Mouse (Mus musculus): ENCODE measurements around the gene Pip5k1c. TPM values are rescaled to one million over a fixed set of nuclear protein-coding genes. Genes with fewer than 3 reads are reported as not detected.

Gene Pip5k1c
- polyA plus RNA-seq, 1 experiment from 2014 or later: 13.4 TPM

DNA sequence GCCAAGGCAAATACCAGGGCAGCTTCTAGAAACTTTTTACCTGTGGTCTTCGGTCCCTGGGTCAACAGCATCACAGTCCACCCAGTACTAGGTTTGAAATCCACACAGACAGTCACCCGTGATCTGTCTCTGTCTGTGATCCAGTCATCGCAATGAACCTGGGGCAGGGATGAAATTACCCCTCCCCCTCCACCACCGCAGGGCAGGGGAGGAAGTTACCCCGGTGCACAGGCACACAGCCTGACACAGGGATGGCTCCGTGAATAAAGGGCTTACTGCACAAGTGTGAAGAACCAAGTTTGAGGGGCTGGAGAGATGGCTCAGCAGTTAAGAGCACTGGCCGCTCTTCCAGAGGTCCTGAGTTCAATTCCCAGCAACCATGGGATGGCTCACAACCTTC, 11.0 kb downstream of the Pip5k1c start:
- no peak overlapping the region for H3K4me3 ChIP-seq (replicated peaks)
- WGBS (ENCODE audit: insufficient replicate concordance): 36% methylated on average over 7 of the region's 7 CpGs
- no peaks in the 10 kb centered on the region for H3K27me3 ChIP-seq
- no peaks in the 10 kb centered on the region for H3K9me3 ChIP-seq (replicated peaks)
- H3K4me1 ChIP-seq (replicated peaks): peaks cover 64% of the 10 kb centered on the region
- H3K4me2 ChIP-seq: peak overlapping the region; percentile 4; the same call in 1 of the 2 replicates
- ATAC-seq (ENCODE audit: insufficient read depth): no peak
- H3K9ac ChIP-seq: no peak overlapping the region
- H3K36me3 ChIP-seq (replicated peaks): peaks cover 32% of the 10 kb centered on the region
- H3K27ac ChIP-seq (replicated peaks): peak overlapping the region; percentile 56; the same call in 1 of the 2 replicates

- 16% methylated on average over 7 of the region's 9 CpGs for WGBS (ENCODE audit: insufficient replicate concordance)
- Histone ChIP-seq H3K9me3 (replicated peaks) (no peaks in the 10 kb centered on the region), H3K4me1 (replicated peaks) (peaks cover 54% of the 10 kb centered on the region), H3K27ac (replicated peaks) (no peak overlapping the region), H3K36me3 (replicated peaks) (peaks cover 42% of the 10 kb centered on the region), H3K9ac (no peak overlapping the region), H3K4me3 (replicated peaks) (no peak overlapping the region), H3K27me3 (no peaks in the 10 kb centered on the region), H3K4me2 (peak overlapping the region; percentile 30; the same call in 1 of the 2 replicates)
- no peak for ATAC-seq (ENCODE audit: insufficient read depth)
Measured at GRCm38 (mm10) chr10:81304597-81305238, 12.0 kb downstream of the Pip5k1c start.

DNA sequence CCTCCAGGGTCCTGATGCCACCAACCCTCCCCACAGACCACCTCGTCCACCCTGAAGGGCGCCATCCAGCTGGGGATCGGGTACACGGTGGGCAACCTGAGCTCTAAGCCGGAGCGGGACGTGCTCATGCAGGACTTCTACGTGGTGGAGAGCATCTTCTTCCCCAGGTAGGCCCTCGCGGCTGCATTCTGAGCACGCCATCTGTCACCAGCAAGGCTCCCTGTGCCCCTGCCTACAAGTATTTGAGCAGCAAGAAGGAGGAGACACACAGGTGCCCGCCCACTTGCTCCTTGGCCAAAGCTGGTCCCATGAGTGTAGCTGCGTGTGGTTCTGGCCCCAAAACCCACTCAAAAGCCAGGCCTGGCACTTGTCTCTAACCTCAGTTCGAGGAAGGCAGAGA, 12.9 kb downstream of the Pip5k1c start:
- peaks cover 51% of the 10 kb centered on the region for H3K36me3 ChIP-seq (replicated peaks)
- no peak overlapping the region for H3K4me3 ChIP-seq (replicated peaks)
- H3K4me1 ChIP-seq (replicated peaks): peaks cover 45% of the 10 kb centered on the region
- no peak overlapping the region for H3K27ac ChIP-seq (replicated peaks)
- H3K4me2 ChIP-seq: no peak overlapping the region
- no peaks in the 10 kb centered on the region for H3K27me3 ChIP-seq
- WGBS (ENCODE audit: insufficient replicate concordance): 85% methylated on average over 14 of the region's 14 CpGs
- no peaks in the 10 kb centered on the region for H3K9me3 ChIP-seq (replicated peaks)
- no peak overlapping the region for H3K9ac ChIP-seq
- ATAC-seq (ENCODE audit: insufficient read depth): no peak

DNA sequence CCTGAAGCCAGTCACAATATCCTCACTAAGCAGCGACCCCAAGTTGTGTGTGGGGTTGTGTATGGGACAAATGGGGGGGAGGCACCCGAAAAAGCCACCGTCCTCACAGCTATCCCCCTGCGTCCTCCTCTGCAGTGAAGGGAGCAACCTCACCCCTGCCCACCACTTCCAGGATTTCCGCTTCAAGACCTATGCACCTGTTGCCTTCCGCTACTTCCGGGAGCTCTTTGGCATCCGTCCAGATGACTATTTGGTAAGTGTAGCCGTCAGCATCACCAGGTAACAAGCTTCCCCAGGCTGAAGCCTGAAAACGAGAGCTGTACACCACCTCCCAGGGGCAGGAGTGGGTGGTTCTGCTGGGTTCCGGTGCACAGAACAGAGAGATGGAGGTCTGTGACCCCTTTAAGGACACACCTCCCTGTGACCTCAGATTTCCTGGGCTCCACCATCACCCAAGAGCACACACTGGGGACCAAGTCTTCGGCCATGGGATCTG, 13.5 kb downstream of the Pip5k1c start:
- H3K4me2 ChIP-seq: no peak overlapping the region
- peaks cover 57% of the 10 kb centered on the region for H3K36me3 ChIP-seq (replicated peaks)
- H3K9me3 ChIP-seq (replicated peaks): no peaks in the 10 kb centered on the region
- no peak for ATAC-seq (ENCODE audit: insufficient read depth)
- H3K4me3 ChIP-seq (replicated peaks): no peak overlapping the region
- WGBS (ENCODE audit: insufficient replicate concordance): 81% methylated on average over 12 of the region's 12 CpGs
- no peak overlapping the region for H3K27ac ChIP-seq (replicated peaks)
- H3K4me1 ChIP-seq (replicated peaks): peaks cover 39% of the 10 kb centered on the region
- H3K27me3 ChIP-seq: no peaks in the 10 kb centered on the region
- H3K9ac ChIP-seq: no peak overlapping the region

- Histone ChIP-seq H3K36me3 (replicated peaks) (peaks cover 65% of the 10 kb centered on the region), H3K27me3 (no peaks in the 10 kb centered on the region), H3K9ac (no peak overlapping the region), H3K9me3 (replicated peaks) (no peaks in the 10 kb centered on the region), H3K4me2 (no peak overlapping the region), H3K27ac (replicated peaks) (no peak overlapping the region), H3K4me1 (replicated peaks) (peaks cover 31% of the 10 kb centered on the region), H3K4me3 (replicated peaks) (no peak overlapping the region)
- no peak for ATAC-seq (ENCODE audit: insufficient read depth)
- WGBS (ENCODE audit: insufficient replicate concordance): 79% methylated on average over 21 of the region's 21 CpGs
Measured at GRCm38 (mm10) chr10:81306837-81307682, 14.3 kb downstream of the Pip5k1c start.

- Histone ChIP-seq H3K9me3 (replicated peaks) (no peaks in the 10 kb centered on the region), H3K27me3 (no peaks in the 10 kb centered on the region), H3K9ac (no peak overlapping the region), H3K4me3 (replicated peaks) (no peak overlapping the region), H3K4me2 (no peak overlapping the region), H3K4me1 (replicated peaks) (peaks cover 6% of the 10 kb centered on the region), H3K36me3 (replicated peaks) (peaks cover 90% of the 10 kb centered on the region), H3K27ac (replicated peaks) (no peak overlapping the region)
- ATAC-seq (ENCODE audit: insufficient read depth): no peak
- WGBS (ENCODE audit: insufficient replicate concordance): 71% methylated on average over 5 of the region's 5 CpGs
Measured at GRCm38 (mm10) chr10:81309571-81309970, 16.8 kb downstream of the Pip5k1c start.

DNA sequence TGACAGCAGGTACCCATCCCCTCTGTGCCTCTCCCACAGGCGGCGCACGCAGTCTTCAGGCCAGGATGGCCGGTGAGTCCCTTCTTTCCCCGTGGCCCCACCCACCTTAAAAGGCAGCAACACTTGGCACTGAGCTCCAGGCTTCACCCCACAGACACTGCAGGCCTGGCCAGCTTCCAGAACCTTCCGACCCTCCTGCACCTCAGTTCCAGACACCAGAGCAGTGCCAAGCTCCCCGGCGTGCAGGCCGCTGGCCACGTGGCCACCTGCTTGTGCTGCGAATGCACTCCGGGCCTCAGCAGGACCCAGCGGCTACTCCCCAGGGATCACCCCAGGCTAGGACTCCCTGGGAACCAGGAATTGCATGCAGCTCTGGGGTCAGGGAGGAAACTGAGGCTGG, 20.8 kb downstream of the Pip5k1c start:
- Histone ChIP-seq H3K9ac (no peak overlapping the region; the same call in 1 of the 2 replicates), H3K4me1 (replicated peaks) (peaks cover 30% of the 10 kb centered on the region), H3K4me2 (no peak overlapping the region), H3K36me3 (replicated peaks) (peaks cover 87% of the 10 kb centered on the region), H3K9me3 (replicated peaks) (no peaks in the 10 kb centered on the region), H3K27me3 (no peaks in the 10 kb centered on the region), H3K27ac (replicated peaks) (no peak overlapping the region), H3K4me3 (replicated peaks) (no peak overlapping the region)
- no peak for ATAC-seq (ENCODE audit: insufficient read depth)
- WGBS (ENCODE audit: insufficient replicate concordance): 85% methylated on average over 13 of the region's 13 CpGs

DNA sequence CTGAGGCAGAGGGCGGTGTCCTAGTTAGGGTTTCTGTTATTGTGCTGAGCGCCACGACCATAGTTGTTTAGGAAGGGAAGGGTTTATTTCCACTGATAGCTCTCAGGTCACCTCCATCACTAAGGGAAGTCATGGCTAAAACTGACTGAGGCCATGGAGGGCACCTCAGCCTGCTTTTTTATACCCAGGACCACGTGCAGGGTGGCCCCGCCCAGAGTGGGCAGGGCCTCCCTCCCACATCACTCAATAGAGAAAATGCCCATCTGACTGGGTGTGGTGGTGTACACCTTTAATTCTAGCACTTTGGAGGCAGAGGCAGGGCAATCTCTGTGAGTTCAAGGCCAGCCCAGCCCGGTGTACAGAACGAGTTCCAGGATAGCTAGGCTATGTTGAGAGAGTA, 21.4 kb downstream of the Pip5k1c start:
- Histone ChIP-seq H3K9me3 (replicated peaks) (no peaks in the 10 kb centered on the region), H3K9ac (no peak overlapping the region), H3K27ac (replicated peaks) (no peak overlapping the region), H3K4me1 (replicated peaks) (peaks cover 37% of the 10 kb centered on the region), H3K4me2 (no peak overlapping the region), H3K27me3 (no peaks in the 10 kb centered on the region), H3K4me3 (replicated peaks) (no peak overlapping the region), H3K36me3 (replicated peaks) (peaks cover 81% of the 10 kb centered on the region)
- no peak for ATAC-seq (ENCODE audit: insufficient read depth)
- WGBS (ENCODE audit: insufficient replicate concordance): 68% methylated on average over 7 of the region's 7 CpGs

GRCm38 (mm10) chr10:81315587-81315986, 22.8 kb downstream of the Pip5k1c start:
- H3K9me3 ChIP-seq (replicated peaks): no peaks in the 10 kb centered on the region
- H3K27ac ChIP-seq (replicated peaks): no peak overlapping the region
- no peak for ATAC-seq (ENCODE audit: insufficient read depth)
- H3K9ac ChIP-seq: no peak overlapping the region
- no peaks in the 10 kb centered on the region for H3K27me3 ChIP-seq
- peaks cover 46% of the 10 kb centered on the region for H3K4me1 ChIP-seq (replicated peaks)
- no peak overlapping the region for H3K4me2 ChIP-seq
- H3K4me3 ChIP-seq (replicated peaks): no peak overlapping the region
- 84% methylated on average over 16 of the region's 16 CpGs for WGBS (ENCODE audit: insufficient replicate concordance)
- peaks cover 67% of the 10 kb centered on the region for H3K36me3 ChIP-seq (replicated peaks)

GRCm38 (mm10) chr10:81316338-81317060, 23.7 kb downstream of the Pip5k1c start:
- no peak overlapping the region for H3K27ac ChIP-seq (replicated peaks)

DNA sequence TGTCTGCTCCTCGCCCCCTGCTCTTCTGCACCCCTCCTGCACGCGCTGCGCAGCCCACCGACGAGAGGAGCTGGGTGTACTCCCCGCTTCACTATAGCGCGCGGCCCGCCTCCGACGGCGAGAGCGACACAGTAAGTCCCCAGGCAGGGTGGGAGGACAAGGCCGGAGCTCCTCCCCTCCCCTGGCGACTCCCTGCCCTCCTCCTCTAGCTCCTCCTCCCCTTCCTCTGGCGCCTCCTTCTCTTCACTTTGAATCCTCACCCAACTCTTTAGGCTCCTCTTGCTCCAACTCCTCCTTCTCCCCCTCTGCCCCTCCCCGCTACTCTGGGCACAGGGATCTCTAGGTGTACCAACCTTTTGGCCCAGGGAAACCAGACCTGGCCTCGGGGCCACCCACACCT, 24.5 kb downstream of the Pip5k1c start:
- Histone ChIP-seq H3K27me3 (no peaks in the 10 kb centered on the region), H3K4me2 (peak overlapping the region; percentile 68), H3K27ac (replicated peaks) (no peak overlapping the region), H3K4me3 (replicated peaks) (peak overlapping the region; percentile 33; the same call in 1 of the 2 replicates), H3K9ac (peak overlapping the region; percentile 49; the same call in 1 of the 2 replicates), H3K9me3 (replicated peaks) (no peaks in the 10 kb centered on the region), H3K4me1 (replicated peaks) (peaks cover 54% of the 10 kb centered on the region), H3K36me3 (replicated peaks) (peaks cover 53% of the 10 kb centered on the region)
- WGBS (ENCODE audit: insufficient replicate concordance): 27% methylated on average over 20 of the region's 20 CpGs
- ATAC-seq (ENCODE audit: insufficient read depth): no peak

More at GRCm38 (mm10) chr10:81316338-81317060, 23.7 kb downstream of the Pip5k1c start:
- H3K9me3 ChIP-seq (replicated peaks): no peaks in the 10 kb centered on the region
- peak overlapping the region; percentile 33; the same call in 1 of the 2 replicates for H3K4me3 ChIP-seq (replicated peaks)
- H3K4me2 ChIP-seq: peak overlapping the region; percentile 68
- H3K36me3 ChIP-seq (replicated peaks): peaks cover 58% of the 10 kb centered on the region
- H3K9ac ChIP-seq: peak overlapping the region; percentile 49; the same call in 1 of the 2 replicates
- H3K4me1 ChIP-seq (replicated peaks): peaks cover 47% of the 10 kb centered on the region
- WGBS (ENCODE audit: insufficient replicate concordance): 59% methylated on average over 16 of the region's 16 CpGs
- no peaks in the 10 kb centered on the region for H3K27me3 ChIP-seq
- ATAC-seq (ENCODE audit: insufficient read depth): no peak
